Mouse (Mus musculus) monocyte, adult 5-6 weeks (primary cell): ENCODE results near the gene Pwwp2a. TPM values are rescaled to one million over a fixed set of nuclear protein-coding genes. Genes with fewer than 3 reads are reported as not detected.
A peak's percentile ranks its signal among the peaks of the same experiment; 100 is the strongest.

ENCODE experiments used
- ATAC-seq: fragments of 153-309, 156-312 bp; replicated peaks from 2 replicates; pipeline ENCODE4 v1.8.0; 2017; ENCODE audit warnings: mild to moderate bottlenecking; ENCODE audit not compliant: low TSS enrichment, insufficient number of reproducible peaks, severe bottlenecking, poor library complexity, low FRiP score
- total RNA-seq: library from RNA; stranded (forward); fragments of 200-1000, 200-491, 200-594 nt; gene quantifications from 3 replicates; pipeline ENCODE4 v1.2.3, GENCODE M21; 2017

Pwwp2a gene
- total RNA-seq: 18.9 to 56.5 TPM (median 21.2 TPM) in 3 replicates

DNA sequence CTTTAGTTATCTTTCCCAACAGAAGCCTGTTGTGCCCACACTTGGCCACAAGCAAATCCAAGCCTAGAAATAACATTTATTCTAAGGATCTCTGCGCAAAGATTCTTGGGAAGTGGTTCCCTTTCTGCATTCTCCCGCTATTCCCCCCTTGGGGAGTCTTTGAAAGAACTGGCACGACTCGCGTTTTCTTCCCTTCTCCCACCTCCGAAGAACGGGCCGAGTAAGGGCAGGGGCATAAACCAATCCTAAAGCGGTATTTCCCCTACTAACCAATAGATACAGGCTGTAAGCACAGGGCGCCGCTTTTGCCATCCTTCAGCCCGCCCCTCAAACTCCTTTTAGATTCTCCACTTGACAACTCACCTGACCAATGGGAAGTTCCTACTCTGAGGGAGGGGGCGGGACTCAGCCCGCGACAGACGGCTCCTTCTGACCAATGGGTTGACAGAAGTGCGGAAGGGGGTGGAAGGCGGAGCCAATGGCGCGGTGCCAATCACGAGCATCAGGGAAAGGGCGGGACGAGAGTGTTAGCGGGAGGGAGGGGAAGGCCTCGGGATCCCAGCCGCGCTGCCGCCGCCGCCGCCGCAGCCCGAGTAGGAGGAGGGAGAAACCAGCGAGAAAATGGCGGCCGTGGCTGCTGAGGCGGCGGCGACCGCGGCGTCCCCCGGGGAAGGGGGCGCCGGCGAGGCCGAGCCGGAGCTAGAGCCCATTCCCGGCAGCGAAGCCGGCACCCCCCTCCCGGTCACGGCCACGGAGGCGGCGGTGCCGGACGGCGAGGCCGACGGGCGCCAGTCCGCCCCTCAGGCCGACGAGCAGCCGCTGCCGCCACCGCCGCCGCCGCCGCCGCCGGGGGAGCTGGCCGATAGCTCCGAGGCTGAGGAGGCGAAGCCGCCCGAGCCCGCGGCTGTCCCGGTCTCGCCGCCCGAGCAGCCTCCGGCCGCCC, at the start of gene Pwwp2a:
Pwwp2a (plus strand) TSS at position 527 of the 943 bp plus-strand sequence.
- peak; percentile 99 for ATAC-seq

DNA sequence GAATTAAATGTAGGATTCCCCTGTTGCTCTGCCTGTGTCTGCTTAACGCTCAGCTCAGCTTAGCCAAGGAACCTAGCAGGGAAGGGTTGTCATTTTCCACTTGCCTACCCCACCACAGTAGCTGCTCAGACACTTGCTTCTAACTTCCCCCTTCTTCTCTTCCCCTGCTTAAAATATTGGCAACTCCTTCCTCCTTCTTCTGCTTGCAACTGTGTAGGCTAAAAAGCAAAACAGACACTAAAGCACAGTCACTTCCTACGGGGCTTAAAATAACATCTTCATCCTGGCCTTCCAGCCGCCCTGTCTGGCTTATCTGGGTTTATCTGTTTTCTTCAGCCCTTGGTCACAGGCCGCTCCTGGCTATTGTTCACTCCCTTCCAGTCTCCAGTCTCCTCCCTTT, 49.2 kb upstream of the Pwwp2a start:
- peak; percentile 57; the same call in 1 of the 2 replicates for ATAC-seq

DNA sequence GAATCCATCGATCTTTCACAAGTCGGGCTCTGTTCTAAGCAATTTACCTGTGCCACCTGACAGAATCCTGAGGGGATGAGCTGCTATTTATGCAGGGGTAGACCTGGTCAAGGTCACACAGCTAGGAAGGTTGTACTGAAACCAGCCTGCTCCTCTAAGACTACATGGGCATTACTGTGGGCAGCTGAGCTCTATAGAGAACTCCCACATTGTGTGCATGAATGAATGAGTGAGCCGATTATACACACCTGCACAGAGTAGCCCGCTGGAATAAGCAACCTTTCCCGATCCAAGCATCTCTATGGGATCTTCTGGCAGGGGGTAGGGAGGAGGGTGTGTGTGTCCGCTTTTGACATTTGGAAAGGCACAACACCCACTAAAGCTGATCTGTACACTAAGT, 48.6 kb upstream of the Pwwp2a start:
- ATAC-seq: no peak

DNA sequence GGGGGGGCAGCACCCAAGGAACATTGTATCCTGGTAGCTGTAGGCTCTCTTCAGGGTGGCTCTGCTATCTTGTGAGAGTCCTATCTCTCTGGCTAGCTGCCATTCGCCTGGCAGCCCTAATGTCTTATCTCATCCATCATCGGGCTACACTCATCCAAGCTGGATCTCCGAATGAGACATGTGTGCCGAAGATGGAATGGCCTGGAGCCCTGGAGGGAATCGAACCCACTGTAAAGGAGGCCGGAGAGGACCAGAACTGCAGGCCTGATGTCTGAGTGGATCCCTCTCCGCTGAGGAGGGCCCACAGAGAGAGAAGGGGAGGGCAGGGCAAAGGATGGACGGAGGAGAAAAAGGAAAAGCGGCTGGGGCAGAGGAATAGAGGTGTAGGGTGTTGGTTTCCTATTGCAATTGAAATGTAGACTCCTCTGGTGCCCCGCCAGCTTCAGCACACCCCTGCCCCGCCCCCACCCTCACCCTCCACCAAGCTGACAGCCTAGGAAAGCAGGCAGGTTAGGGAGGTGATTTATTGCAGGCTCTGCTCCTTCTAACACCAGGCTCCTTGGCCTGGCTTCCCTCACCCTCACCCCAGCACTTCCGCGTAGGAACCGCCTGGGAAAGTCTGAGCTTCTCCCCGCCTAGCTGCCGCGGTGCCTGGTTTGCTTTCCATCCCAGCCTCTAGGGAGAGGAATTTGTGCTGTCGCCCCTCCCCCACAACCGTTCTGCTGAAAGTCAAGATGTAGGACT, 48.0 kb upstream of the Pwwp2a start:
- no peak for ATAC-seq

DNA sequence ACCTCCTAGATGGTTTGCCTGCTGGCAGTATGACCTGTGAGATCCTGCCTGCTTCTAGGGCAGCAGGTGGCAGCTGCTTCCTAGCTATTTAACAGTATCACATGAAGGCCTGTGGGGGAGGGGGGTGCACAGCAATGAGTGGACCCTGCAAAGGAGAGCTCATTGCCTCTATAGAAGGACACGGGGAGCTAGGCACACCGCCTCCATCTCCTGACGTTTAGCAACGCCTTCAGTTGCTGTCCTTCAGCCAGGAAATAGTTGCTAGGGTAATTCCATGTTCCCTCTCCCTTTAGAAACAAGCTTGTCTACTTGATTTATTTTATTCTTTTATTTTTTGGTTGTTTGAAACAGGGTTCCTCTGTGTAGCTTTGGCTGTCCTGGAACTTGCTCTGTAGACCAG, 45.0 kb upstream of the Pwwp2a start:
- no peak for ATAC-seq

DNA sequence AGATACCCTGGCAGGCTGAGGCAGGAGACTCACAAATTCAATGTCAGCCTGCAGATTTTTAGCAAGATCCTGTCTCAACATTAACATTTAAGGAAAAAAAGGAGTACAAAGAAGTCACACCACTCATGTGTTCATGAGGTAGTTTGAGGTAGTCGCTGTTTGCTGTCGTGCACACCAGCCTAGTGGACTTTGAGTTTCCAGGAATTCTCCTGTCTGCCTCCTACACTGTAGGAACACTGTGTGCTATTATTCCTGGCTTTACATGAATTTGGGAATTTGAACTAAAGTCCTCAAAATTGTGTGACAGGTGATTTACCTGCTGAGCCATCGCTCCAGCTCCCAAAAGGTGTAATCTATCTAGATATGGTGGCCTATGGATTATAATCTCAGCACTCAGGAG, 43.3 kb upstream of the Pwwp2a start:
- no peak for ATAC-seq

DNA sequence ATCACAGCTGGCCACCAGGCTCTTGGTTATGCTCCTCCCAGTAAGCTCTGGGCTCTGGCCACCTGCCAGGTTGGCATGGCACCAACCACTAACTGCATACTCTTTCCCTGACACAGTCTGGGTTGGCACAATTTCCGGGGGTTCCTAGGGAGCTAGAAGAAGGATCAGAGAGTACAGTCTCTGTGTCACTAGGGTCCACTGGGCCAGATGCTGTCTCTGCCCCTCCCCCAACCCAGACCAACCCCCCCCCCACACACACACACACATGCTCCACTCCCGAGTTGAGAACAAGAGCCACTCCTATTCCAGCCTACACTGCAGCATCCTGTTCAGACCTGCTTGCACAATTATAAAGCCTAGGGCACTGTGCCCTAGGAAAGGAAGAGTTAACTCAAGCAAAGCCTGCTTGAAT, 38.6 kb upstream of the Pwwp2a start:
- no peak for ATAC-seq

DNA sequence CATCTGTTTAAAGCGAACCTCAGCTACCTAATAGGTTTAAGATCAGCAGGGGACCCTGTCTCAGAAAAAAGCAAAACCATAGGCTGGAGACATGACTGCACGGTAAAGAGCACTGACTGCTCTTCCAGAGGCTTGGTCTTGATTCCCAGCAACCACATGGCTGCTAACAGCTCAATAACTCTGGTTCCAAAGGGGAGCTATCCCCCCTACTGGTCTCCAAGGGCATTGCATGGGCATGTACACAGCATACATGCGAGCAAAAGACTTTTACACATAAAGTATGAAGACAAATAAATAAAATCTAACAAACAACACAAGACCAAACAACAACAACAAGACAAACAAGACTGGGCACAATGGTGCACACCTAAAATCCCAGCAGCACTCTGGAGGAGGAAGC, 36.5 kb upstream of the Pwwp2a start:
- no peak for ATAC-seq

DNA sequence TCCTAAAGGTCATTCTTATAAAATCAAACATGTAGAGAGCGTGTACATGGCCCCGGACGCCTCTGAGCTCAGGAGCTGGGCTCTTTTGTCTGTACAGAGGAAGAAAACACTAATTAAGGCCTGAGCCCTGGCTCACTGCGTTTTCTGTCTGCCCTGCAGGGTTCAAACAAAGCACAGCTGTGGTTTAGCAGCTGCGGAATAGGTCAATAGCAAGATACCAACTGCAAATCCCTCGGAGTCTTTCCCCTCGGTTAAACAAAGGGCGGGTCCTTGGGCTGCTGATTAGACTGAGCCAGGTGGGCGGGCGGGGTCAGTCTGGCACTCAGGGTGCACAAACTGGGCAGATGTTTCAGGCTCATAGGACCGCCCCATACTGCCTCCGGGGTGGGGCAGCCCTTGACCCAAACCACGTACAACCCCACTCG, 28.7 kb upstream of the Pwwp2a start:
- no peak for ATAC-seq

DNA sequence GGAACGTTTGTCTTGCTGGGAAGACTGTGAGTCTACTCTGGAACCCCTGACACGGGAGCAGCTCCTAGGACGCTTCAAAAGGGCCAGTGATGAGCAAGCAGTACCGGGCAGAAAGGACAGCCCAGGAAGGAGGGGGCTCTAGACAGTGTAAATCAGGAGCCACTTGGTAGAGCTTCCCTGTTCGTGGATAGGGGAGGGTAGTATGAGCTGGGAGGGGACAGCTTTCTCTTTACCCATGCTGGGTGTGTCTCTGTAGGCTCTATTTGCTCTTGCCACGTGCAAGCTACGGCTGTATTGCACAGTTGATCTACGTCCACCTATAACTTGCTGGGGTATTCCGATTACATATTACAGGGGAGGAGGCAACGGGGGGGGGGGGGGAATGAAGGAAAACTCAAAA, 25.3 kb upstream of the Pwwp2a start:
- ATAC-seq: no peak

DNA sequence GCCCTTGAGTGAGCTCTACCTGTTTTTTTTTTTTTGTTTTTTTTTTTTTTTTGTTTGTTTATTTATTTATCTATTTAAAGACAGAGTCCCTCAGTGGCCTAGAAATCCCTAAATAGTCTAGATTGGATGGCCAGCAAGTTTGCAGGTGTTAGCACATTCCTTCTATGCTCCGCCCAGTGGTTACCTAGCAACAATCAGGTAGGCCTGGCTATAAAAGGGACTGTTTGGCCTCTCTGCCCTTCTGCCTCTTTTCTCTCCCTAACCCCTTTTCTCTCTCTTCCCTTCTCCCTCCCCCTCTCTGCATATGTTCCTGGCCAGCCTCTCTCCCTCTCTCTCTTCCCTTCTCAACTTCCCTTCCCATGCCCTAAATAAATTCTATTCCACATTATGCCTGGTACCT, 23.8 kb upstream of the Pwwp2a start:
- ATAC-seq: no peak

DNA sequence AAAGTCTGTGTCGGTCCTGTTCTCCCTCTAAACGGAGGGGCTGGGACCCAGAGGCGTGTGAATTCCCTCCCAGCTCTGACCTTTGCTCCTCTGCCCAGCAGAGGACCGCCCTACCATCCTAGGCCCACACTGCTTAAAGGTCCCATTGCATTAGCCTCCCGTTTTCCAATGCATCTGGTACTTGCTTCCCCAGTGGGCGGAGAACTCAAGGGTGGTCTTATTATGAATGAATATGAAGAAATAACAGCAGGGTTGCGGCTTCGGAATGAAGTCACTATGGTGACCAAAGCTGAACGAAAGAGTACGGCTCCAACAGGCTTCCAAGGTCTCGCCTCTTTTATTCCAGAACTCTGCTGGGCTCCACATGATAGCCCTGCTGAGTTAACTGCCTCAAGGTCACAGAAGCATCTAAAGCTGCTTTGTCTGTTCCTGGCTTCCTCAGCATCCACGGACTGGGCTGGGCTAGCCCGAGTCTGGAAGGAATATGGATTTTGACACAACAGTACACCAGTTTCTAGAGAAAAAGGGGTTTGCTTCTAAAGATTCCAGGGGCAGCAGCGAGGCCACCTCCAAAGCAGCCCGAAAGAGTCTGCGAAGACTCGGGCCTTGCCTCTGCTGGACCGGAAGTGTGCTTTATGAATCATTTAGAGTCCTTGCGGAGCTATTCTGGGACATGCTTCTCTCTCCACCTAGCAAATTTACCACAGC, 14.6 kb upstream of the Pwwp2a start:
- ATAC-seq: no peak

DNA sequence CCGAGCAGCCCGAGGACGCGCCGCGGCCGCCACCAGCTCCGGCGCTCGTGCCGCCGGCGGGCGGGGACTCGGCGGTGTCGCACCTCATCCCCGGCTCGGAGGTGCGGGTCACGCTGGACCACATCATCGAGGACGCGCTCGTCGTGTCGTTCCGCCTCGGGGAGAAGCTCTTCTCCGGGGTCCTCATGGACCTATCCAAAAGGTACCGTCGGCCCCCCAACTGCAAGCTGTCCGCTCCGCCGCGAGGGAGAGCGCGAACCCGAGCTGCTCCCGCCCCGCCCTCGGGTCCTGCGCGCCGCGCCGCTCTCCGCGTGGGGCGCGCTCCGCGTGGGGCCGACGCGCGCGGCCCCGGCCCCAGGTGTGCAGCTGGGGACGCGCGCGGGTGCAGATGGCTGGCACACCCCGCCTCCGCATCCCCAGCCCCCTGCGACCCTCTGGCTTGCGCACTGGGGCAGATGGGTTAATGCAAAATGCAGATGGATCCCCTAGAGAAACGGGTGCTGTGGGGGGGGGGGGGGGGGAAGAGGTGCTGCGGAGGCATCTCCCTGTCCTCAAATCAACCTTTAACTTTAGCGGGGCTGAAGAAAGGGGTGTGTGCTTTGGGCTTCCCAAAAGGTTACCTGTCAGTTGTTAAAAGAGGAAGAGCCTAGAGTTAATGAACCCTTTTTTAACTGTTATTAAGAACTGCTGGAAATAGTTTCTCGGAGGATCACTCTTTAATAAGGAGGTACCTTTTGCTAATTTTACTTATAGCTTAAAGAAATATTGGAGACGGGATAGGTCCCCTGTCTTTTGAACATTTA, 818 bp downstream of the Pwwp2a start:
- ATAC-seq: no peak

DNA sequence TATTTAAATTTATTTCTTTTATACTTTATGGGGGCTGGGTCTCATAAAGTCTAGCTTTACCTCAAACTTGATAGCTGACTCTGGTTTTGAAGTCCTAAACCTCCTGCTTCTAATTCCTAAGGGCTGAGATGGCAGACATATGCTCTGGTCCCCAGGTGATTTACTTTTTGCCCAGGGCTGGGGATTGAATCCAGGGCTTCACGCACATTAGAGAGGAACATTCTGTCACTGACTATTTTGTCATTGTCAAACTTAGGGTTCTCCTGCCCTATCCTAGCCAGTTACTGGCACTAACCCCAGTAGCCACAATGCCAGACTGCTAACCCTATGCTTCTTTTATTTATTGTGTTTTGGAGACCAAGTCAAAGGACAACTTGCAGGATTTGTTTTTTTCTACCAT, 7.1 kb downstream of the Pwwp2a start:
- no peak for ATAC-seq

DNA sequence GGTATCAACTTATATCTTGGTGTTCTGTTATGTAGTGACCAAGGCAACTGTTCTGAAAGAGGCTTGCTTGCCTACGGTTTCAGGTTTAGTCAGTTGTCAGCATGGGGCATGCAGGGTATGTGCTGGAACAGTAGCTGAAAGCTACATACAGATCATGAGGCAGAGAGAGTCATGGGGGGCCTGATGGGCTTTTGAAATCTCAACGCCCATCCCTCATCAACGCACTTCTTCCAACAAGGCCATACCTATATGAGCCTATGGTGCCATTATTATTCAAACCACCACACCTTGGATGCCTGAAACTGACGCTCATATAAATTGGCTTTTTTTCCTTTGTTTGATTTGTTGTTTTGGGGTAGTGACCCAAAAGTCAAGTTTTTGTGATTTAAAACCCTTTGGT, 14.8 kb downstream of the Pwwp2a start:
- ATAC-seq: no peak

DNA sequence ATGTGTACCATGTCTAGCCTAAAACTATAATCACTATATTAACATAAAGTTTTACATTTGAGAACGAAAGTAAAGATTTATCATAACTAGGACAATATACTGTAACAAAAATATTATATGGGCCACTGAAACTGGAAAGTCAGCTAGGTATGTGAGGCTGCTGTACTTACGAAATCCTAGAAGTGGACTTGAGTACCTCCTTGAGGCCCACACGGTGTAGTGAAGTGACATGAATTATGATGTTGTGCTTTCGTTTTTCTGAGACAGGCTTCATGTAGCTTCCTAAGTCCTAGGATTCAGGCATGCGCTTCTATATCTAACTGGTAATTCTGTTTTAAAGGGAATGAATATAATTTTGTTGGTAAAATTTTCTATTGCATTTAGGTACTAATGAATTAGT, 16.8 kb downstream of the Pwwp2a start:
- no peak for ATAC-seq

DNA sequence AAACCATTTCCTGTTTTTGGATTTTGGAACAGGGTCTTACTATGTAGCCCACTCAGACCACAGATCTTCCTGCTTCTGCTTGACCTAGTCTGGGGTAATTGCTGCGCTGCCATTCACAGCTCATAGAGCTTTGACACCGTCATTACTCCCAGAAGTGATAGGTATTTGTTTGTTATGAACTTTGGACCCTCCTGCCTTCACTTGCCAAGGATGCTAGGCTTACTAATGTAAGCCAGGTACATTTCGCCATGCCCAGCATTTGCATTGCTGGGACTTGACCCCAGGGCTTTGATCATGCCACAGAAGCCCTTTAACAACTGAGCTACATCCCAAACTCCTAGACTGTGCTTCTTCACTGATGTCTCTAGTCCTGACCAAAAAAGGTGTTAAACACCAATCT, 18.5 kb downstream of the Pwwp2a start:
- ATAC-seq: no peak

DNA sequence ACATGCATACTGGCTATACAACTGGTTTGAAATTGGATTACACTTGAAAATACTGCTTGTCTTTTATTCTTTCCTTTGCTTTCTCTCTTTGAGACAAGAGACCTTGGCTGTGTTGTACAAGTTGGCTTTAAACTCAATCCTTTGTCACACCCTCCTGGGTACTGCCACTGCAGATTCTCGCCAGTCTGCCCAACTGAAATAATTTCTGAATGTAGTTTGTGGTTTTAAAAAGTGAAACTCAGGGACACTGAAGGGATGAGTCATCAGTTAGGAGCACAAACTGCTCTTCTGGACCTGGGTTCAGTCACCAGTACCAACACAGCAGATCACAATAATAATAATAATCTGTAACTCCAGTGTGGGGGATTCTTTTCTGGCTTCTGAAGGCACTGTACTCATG, 21.8 kb downstream of the Pwwp2a start:
- no peak for ATAC-seq

DNA sequence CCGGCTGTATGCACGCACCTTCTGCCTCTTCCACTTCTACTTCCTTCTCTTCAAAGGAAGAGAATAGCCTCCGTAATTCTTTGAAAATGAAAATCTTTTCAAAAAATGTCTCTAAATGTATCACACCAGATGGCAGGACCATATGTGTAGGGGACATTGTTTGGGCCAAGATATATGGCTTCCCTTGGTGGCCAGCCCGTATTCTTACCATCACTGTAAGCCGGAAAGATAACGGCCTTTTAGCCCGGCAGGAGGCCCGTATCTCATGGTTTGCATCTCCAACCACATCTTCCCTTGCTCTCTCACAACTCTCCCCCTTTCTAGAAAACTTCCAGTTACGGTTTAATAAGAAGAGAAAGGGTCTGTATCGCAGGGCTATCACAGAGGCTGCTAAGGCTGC, 24.0 kb downstream of the Pwwp2a start:
- ATAC-seq: no peak
